In the genomic region with DNA sequence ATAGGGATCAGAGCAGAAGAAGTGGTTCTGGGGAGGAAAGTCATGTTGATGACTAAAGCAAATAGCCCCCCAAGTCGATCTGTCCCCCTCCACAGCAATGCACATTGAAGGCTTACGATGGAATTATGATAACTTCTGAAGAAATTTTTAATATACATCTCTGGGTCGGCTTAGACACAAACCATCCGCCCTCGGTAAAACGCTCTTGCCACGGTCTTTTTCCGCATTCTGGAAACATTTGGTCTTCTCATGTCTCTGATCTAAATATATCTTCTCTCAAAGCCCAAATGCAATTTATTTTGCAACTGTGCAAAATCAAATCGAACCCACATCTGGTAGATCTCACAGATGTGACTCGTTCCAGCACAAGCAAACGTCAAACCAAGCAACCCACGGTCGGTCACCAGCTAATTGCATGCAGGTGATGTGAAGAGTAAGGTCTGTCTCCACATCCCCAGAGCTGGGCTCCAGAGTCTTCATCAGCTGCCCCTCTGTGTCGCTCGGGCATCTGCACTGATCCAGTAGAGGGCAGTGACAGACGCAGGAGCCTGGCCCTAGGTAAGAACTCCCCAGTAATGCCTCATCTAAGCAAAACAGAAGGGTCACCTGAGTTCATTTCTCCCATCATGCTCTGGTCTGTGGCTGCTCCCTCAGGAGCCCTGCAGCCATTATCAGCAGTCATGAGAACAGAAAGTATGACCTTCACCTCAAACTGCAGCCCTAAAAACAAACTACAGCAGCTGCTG, we compare ENCODE assay signal across 10 mouse cellular contexts.
DNase-seq lines count a peak whose midpoint lies in the region; ATAC-seq and TF ChIP-seq lines count a peak whose summit lies in the region.
"Had no signal": no experiment of that assay in that cellular context is flagged by ENCODE, and none has a peak within 500 bp of the region (broad histone marks: within the 10 kb centered on the region; RNA-seq: fewer than 3 reads in every experiment).

No protein-coding gene starts in this region.

- H3K4me3 ChIP-seq in hindbrain, embryonic 15.5 days = no peak overlapping the region
- no peak overlapping the region for H3K4me3 ChIP-seq in hindbrain, embryonic 13.5 days
- no peak overlapping the region for H3K4me3 ChIP-seq in embryonic facial prominence, embryonic 13.5 days
- H3K4me3 ChIP-seq in kidney, adult 2 months (ENCODE audit: insufficient read depth, low read depth, low read length) = no peak overlapping the region

- H3K36me3 ChIP-seq in hindbrain, embryonic 15.5 days = no peaks in the 10 kb centered on the region
- H3K36me3 ChIP-seq in hindbrain, embryonic 13.5 days = no peaks in the 10 kb centered on the region
- H3K36me3 ChIP-seq in embryonic facial prominence, embryonic 13.5 days = no peaks in the 10 kb centered on the region
- no peaks in the 10 kb centered on the region for H3K36me3 ChIP-seq in kidney, adult 2 months (ENCODE audit: control insufficient read depth, insufficient read depth, low read length)

- no peak for TF ChIP-seq POLR2A in kidney, adult 2 months (IDR thresholded peaks at IDR 0.05; ENCODE audit: low read depth, low read length)

- peak overlapping the region; percentile 14; the same call in 1 of the 2 replicates for H3K4me2 ChIP-seq in hindbrain, embryonic 15.5 days
- no peak overlapping the region for H3K4me2 ChIP-seq in hindbrain, embryonic 13.5 days
- H3K4me2 ChIP-seq in embryonic facial prominence, embryonic 13.5 days = peak overlapping the region; percentile 41
- H3K4me2 ChIP-seq: hindbrain, embryonic 14.5 days had no signal

- peak; percentile 31; the same call in 1 of the 2 replicates for ATAC-seq in hindbrain, embryonic 15.5 days (ENCODE audit: low FRiP score, low read depth)
- no peak for ATAC-seq in hindbrain, embryonic 13.5 days (ENCODE audit: low FRiP score)
- no peak; the same call in 1 of the 2 replicates for ATAC-seq in embryonic facial prominence, embryonic 13.5 days (ENCODE audit: insufficient number of reproducible peaks, insufficient read depth, low FRiP score, low TSS enrichment, low read depth)
- 0 out of 2 replicates have a peak, but pooled peaks have one; percentile 7 for ATAC-seq in megakaryocyte-erythroid progenitor cell, adult 5-6 weeks (replicated peaks; ENCODE audit: low FRiP score, low TSS enrichment, poor library complexity, severe bottlenecking)

- H3K27me3 ChIP-seq in hindbrain, embryonic 15.5 days = no peaks in the 10 kb centered on the region
- H3K27me3 ChIP-seq in hindbrain, embryonic 13.5 days = no peaks in the 10 kb centered on the region
- no peaks in the 10 kb centered on the region for H3K27me3 ChIP-seq in embryonic facial prominence, embryonic 13.5 days
- no peaks in the 10 kb centered on the region for H3K27me3 ChIP-seq in kidney, adult 2 months (replicated peaks; ENCODE audit: control insufficient read depth, insufficient read depth, low read length)

- H3K4me1 ChIP-seq in hindbrain, embryonic 15.5 days (replicated peaks) = peaks cover 9% of the 10 kb centered on the region; the same call in 1 of the 2 replicates
- H3K4me1 ChIP-seq in hindbrain, embryonic 13.5 days (replicated peaks) = 0 out of 2 replicates have a peak, but pooled peaks cover 5% of the 10 kb centered on the region
- peaks cover 33% of the 10 kb centered on the region for H3K4me1 ChIP-seq in embryonic facial prominence, embryonic 13.5 days
- peaks cover 9% of the 10 kb centered on the region; the same call in 1 of the 2 replicates for H3K4me1 ChIP-seq in kidney, adult 2 months (ENCODE audit: control insufficient read depth, insufficient read depth, low read length)

- WGBS in hindbrain, embryonic 15.5 days = 85% methylated on average over 16 of the region's 16 CpGs
- WGBS in hindbrain, embryonic 13.5 days = 87% methylated on average over 16 of the region's 16 CpGs
- 21% methylated on average over 16 of the region's 16 CpGs for WGBS in embryonic facial prominence, embryonic 13.5 days
- WGBS in kidney, adult 2 months = 81% methylated on average over 16 of the region's 16 CpGs

- no peak overlapping the region for H3K9ac ChIP-seq in hindbrain, embryonic 15.5 days
- no peak overlapping the region for H3K9ac ChIP-seq in hindbrain, embryonic 13.5 days
- H3K9ac ChIP-seq in embryonic facial prominence, embryonic 13.5 days = no peak overlapping the region
- H3K9ac ChIP-seq: hindbrain, embryonic 14.5 days had no signal

- no peak overlapping the region; the same call in 1 of the 2 replicates for H3K27ac ChIP-seq in hindbrain, embryonic 15.5 days (replicated peaks)
- H3K27ac ChIP-seq in hindbrain, embryonic 13.5 days = no peak overlapping the region
- peak overlapping the region; percentile 83 for H3K27ac ChIP-seq in embryonic facial prominence, embryonic 13.5 days
- peak overlapping the region; percentile 87; the same call in 1 of the 2 replicates for H3K27ac ChIP-seq in kidney, adult 2 months (ENCODE audit: insufficient read depth, low read depth, low read length)
- H3K27ac ChIP-seq: hindbrain, embryonic 14.5 days had no signal

- no peaks in the 10 kb centered on the region for H3K9me3 ChIP-seq in hindbrain, embryonic 15.5 days
- H3K9me3 ChIP-seq in hindbrain, embryonic 13.5 days = no peaks in the 10 kb centered on the region
- H3K9me3 ChIP-seq in embryonic facial prominence, embryonic 13.5 days = no peaks in the 10 kb centered on the region

- peak; percentile 61 for DNase-seq in kidney, adult 2 months
- no peak for DNase-seq in urinary bladder, postnatal 10 days (ENCODE audit: low spot score)
- DNase-seq in MN1 (ENCODE audit: low spot score) = no peak
- DNase-seq in c-Kit-positive CD71-positive TER-119-positive erythroid progenitor cells, embryonic 14.5 days (ENCODE audit: low spot score) = no peak
- DNase-seq: cerebellum, adult 11 months had no signal

- TF ChIP-seq CTCF in kidney, adult 2 months (conservative IDR thresholded peaks at IDR 0.05; ENCODE audit: insufficient read depth, insufficient read length, low read depth, low read length) = peak; percentile 52

Comparison
In these comparisons a context has a peak if more than half of its experiments do, and no peak if none do; other contexts are left out.
1. ATAC-seq: peak in hindbrain, embryonic 15.5 days (single experiment) and megakaryocyte-erythroid progenitor cell, adult 5-6 weeks (single experiment); none in hindbrain, embryonic 13.5 days (single experiment) and embryonic facial prominence, embryonic 13.5 days (single experiment).
2. H3K27ac ChIP-seq: peak in embryonic facial prominence, embryonic 13.5 days (single experiment) and kidney, adult 2 months (single experiment); none in hindbrain, embryonic 15.5 days (single experiment) and hindbrain, embryonic 13.5 days (single experiment).